Mouse (Mus musculus) monocyte, adult 5-6 weeks (primary cell): ENCODE measurements around the gene Zfp664. TPM values are rescaled to one million over a fixed set of nuclear protein-coding genes. Genes with fewer than 3 reads are reported as not detected.

ENCODE experiments used
- ATAC-seq: fragments of 153-309, 156-312 bp; replicated peaks from 2 replicates; pipeline ENCODE4 v1.8.0; 2017; ENCODE audit warnings: mild to moderate bottlenecking; ENCODE audit not compliant: low TSS enrichment, insufficient number of reproducible peaks, severe bottlenecking, poor library complexity, low FRiP score
- total RNA-seq: library from RNA; stranded (forward); fragments of 200-1000, 200-491, 200-594 nt; gene quantifications from 3 replicates; pipeline ENCODE4 v1.2.3, GENCODE M21; 2017

The Zfp664 gene
- 5.8 to 25.7 TPM (median 19.3 TPM) in 3 replicates for total RNA-seq

GRCm38 (mm10) chr5:124862013-124862866 is at the start of gene Zfp664, which contains the start of gene Ccdc92:
TSS of gene Zfp664 (plus strand) at chr5:124862691.
TSS of gene Ccdc92 (minus strand) at chr5:124862424.
- peak; percentile 92 for ATAC-seq

DNA sequence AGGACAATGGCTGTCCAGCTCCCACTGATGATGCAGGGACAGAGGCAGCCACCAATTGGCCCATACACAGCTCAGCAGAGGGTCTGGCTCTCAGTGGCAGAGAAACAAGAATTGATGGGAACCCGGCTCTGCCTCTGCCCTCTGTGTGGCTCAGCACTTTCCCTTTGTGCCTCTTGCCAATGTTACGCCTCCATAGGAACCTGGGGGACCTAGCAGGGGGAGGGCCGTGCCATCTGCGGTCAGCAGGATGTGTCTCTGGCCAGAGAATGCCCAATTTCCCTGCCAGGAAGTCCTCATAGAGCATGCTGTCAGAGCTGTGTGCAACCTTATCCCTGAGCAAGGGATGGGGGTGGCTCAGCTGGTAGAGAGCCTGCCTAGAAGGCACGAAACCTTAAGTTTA is 47.7 kb upstream of the Zfp664 start:
- ATAC-seq = no peak

GRCm38 (mm10) chr5:124817050-124817449 is 45.4 kb upstream of the Zfp664 start:
- ATAC-seq = no peak

DNA sequence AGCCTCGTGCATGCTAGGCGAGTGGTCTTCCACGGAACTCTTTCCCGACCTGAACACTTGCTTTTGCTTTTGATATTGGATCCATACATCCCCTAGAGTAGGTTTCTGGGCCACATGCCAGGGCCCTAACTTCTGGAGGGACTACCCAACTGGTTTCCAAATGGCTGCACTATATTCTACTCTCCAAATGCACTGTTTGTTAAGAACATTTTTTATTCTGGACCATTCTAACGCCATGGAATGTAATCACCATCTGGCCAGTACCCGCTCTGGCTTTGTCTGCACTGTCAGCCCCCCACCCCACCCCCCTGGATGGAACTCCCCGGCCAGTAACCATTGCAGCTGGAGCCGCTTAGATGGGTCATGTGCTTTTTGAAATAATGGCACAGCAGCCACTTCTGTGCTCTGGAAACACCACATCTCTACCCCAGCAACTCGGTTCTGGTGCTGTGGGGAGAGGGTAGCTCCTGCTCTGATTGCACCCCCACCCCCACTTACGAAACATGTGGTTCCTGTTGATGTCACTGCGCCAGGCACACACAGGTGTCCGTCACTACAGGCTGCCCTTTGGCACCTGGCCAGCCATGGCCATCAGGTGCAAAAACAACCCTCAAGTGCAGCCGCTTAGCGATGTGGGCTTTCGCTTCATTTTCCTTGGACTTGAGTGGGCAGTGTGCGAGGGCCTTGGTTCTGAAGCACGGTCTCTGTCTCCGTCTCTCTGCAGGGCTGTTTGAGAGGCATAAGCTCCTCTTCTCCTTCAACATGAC is 40.2 kb upstream of the Zfp664 start:
- ATAC-seq = no peak

GRCm38 (mm10) chr5:124830331-124830730 is 32.2 kb upstream of the Zfp664 start:
- ATAC-seq = no peak

- no peak for ATAC-seq
Measured at GRCm38 (mm10) chr5:124835218-124835617, 27.3 kb upstream of the Zfp664 start.

DNA sequence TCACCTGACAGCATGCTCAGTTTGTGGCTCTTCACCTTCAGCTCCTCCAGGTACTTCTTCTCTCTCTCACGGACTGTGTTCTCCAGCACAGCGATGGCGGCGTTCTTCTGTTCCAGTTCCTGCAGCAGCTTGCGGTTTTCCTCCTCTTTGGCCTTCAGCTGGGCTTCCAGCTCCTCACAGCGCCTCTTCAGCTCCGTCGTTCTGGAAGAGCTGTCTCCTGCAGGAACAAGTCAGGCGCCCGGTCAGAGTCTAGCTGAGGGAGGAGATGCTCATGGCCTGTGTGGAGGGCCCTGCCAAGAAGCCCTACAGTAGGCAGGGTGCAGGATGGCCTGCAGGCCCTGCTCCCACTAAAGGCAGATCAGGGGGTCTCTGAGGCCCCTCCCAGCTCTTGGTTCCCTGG is 26.4 kb upstream of the Zfp664 start:
- no peak for ATAC-seq

DNA sequence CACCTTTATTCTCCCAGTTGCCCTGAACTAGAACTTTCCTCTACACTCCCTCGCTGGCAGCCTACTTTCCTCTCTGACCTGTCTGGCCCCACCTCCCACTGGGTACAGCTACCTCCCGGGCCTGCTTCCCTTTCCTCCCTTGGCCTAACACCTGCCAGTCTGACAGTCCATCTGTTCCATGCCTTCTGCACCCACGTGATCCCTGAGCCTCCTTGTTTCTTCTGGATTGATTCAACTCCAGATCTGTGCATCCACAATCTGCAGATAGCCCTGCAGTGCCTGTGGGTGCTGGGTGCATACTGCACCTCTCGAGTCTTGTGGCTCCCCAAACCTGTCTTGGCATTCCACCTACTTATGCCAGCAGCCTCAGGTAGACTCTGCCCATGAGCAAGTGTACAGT is 25.9 kb upstream of the Zfp664 start:
- no peak for ATAC-seq

GRCm38 (mm10) chr5:124840202-124840601 is 22.3 kb upstream of the Zfp664 start:
- no peak for ATAC-seq

DNA sequence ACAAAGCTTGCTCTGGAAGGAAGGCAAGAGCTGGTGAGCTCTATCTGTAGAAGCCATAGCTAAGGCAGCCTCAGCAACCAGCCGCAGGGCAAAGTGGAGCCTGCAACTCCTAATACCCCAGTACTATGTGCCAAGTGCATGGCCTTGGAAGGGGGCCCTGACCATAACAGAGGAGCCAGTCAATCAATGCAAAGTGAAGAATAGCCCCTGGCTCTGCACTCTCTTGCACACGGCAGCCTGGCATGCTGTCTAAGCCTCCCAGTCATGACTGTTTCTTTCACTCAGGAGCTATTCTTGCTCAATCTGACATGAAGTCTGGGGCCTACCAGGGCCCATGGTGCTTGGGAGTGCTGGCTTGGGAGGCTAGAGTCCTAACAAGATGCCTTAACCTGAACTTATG is 21.8 kb upstream of the Zfp664 start:
- ATAC-seq = no peak

DNA sequence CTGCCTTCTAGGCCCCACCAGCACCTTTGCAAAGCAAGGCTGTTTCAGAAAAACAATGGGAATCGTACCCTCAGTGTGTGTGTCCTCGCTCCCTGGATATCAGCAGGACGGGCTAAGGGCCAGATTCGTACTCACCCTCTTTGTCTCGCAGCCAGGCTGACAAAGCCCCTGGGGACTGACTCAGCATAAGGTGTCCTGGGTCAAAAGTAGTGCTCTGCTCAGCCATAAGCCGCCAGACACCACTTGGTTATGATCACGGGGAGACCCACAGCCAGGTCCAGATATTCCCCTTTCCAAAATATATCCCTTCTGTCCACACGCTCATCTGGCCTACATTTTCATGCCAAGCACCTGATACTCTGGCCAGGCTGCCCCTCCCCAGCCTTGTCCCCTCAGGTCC is 19.1 kb upstream of the Zfp664 start:
- no peak for ATAC-seq

DNA sequence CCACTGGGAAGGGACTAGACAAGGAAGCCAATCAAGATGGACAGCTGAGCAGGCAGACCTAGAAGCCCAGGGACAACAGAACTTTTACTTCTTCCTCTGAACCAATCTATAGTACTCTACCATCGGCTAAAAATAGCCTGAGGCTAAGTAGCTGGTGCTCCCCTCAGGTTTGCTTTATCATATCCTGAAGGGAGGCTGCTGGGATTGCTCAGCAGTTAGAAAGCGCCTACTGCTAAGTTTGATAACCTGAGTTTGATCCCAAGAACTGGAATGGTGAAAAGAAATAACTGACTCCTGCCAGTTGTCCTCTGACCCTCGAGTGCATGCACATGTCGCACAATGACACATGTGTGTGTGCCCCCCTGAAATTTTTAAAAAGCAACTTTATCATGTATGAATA is 17.6 kb upstream of the Zfp664 start:
- ATAC-seq = no peak

GRCm38 (mm10) chr5:124847014-124847413 is 15.5 kb upstream of the Zfp664 start:
- no peak for ATAC-seq

DNA sequence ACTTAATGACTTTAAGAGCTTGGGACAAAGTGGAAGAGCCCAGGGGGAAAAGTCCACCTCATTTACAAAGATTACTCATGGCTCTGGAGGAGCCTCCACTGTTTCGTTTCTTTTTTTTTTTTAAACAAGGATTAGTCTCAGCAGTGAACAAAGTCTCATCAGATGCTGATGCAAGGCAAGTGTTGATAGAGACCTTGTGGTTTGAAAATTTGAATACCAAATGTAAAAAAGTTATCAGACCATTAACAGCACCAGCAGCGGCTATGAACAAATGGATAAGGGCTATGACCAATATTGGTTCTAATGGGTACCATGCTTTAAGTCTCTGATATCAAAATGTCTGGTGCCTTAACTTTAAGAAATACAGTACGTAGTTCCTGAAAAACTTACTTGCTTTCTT is 13.5 kb upstream of the Zfp664 start:
- no peak for ATAC-seq

DNA sequence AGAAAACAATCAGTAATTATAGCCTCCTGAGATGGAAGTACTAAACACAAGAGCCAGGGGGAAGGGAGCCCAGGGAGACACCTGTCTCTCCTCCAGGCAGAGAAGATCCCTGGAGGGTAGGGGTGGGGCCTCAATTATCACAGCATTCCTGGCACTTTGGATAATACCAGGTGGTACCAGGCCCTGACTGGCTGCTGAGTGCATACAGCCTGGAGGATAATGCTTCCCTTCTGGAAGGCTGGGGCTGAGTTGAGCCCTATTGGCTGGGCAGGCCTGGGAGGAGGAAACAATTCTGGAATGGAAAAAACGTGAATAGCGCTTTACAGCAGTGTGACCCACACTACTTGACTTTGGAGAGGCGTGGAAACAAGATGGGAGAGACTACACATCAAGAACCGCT is 10.9 kb upstream of the Zfp664 start:
- ATAC-seq = no peak

DNA sequence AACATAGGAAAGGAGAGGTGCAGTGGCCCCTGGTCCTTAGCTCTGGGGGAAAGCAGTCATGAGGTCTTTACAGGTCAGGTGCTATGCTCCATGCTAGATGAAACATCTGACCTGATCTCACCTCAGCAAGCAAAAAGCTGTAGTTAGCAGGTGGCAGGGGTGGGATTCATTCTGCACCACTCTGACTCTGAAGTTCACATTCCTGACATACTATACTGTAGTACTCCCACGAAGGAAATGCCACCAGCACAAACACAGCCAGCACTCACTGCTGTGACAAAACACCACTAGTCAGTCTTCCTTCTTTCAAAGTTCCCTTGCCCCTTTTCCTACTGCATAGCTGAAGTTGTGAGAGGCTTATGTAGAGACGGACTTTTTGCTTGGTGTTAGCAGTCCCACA is 10.2 kb upstream of the Zfp664 start:
- no peak for ATAC-seq

GRCm38 (mm10) chr5:124853079-124853478 is 9.4 kb upstream of the Zfp664 start:
- no peak for ATAC-seq

DNA sequence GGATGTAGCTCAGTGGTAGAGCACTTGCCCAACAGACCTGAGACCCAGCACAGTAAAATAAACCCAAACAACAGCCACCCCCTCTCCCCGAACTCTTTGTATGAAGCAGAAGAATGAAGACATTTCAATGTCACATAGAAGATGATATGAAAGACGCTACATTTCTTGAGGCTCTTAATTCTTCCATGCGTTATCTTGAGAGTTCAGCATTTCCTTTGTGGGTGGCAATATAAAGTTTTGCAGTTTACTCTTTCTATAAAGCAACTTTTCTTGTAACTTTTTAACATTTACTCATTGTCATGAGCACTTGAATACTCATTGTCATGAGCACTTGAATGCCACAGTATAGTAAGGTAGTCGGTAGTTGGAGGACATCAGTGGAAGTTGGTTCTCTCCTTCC is 8.3 kb upstream of the Zfp664 start:
- no peak for ATAC-seq

DNA sequence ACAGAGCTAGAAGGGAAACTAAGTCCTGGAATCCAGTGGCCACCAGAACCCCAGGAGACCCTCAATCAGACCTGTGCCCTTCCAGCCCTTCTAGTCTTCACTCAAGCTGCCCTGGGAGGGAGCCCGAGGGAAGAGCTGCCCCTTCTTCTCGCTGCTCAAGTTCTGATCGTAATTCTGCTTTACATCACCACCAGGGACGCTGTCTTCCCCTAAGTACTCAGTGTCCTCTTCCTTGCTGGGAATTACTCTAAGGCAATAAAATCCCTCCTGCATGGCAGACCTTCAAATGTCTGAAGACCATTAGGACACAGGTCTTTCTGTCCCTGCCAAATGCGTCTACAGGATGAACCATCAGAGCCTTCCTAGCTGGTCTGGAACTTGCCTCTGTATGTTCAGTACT is 2.5 kb upstream of the Zfp664 start:
- ATAC-seq = no peak

DNA sequence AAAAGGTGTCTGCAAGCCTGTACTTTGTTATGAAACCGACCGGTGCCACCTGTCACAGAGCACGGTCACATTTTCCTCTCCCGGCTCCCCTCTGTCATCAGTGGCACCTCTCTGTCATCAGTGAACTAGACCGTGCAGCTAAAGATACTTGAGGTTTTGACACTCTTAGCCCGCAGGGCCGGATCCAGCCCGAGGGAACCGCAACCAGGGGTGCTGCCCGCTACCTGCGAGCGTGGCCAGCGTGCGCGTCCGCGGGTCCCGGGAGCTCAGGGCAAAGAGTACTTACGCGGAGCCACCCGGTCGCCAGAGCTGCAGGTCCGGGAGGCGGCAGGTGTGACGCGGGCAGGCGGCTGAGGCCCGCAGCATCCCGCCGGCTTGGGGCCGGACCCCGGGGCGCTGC is 1.0 kb upstream of the Zfp664 start:
- no peak; the same call in 1 of the 2 replicates for ATAC-seq
